Mouse (Mus musculus) macrophage (primary cell): Measurements from ENCODE around the gene C5ar2. TPM values are rescaled to one million over a fixed set of nuclear protein-coding genes. Genes with fewer than 3 reads are reported as not detected.

Experiments used
- H3K27ac ChIP-seq: fragments of 350-480 bp; formaldehyde crosslinking; 2 replicates; pipeline ENCODE4 v1.9.0; 2021
- H3K36me3 ChIP-seq: fragments of 350-480 bp; formaldehyde crosslinking; 2 replicates; pipeline ENCODE4 v1.9.0; 2021; ENCODE audit errors: inconsistent target
- H3K4me3 ChIP-seq: fragments of 350-480 bp; formaldehyde crosslinking; 2 replicates; pipeline ENCODE4 v1.9.0; 2021; ENCODE audit errors: inconsistent target
- H3K79me2 ChIP-seq: fragments of 350-480 bp; formaldehyde crosslinking; 2 replicates; pipeline ENCODE4 v1.9.0; 2021; ENCODE audit errors: inconsistent target
- WGBS: methylation state at CpG from one replicate; pipeline ENCODE4 v1.1.7; 2026; ENCODE audit warnings: inconsistent platforms; ENCODE audit not compliant: missing documents; 5-methylcytosine and 5-hydroxymethylcytosine counted together
- polyA plus RNA-seq: library from polyadenylated mRNA; stranded (reverse); fragments of 250-400 nt; gene quantifications from 3 replicates; pipeline ENCODE4 v1.2.4, GENCODE M21; 2018; ENCODE audit warnings: inconsistent platforms

C5ar2 gene
- polyA plus RNA-seq, 1 experiment from 2014 or later, result 5.7 TPM

GRCm38 (mm10) chr7:16240281-16240977 lies 3.5 kb downstream of the C5ar2 start:
- 92% methylated on average over 6 of the region's 7 CpGs for WGBS
- H3K79me2 ChIP-seq, result peaks cover 9% of the 10 kb centered on the region; the same call in 1 of the 2 replicates
- peaks cover 19% of the 10 kb centered on the region; the same call in 1 of the 2 replicates for H3K36me3 ChIP-seq
- no peak overlapping the region for H3K4me3 ChIP-seq
- H3K27ac ChIP-seq, result peak overlapping the region; percentile 96

- Histone ChIP-seq H3K27ac (peak overlapping the region; percentile 96), H3K4me3 (no peak overlapping the region), H3K79me2 (peaks cover 9% of the 10 kb centered on the region; the same call in 1 of the 2 replicates), H3K36me3 (peaks cover 19% of the 10 kb centered on the region; the same call in 1 of the 2 replicates)
- 21% methylated on average over 9 of the region's 9 CpGs for WGBS
These were observed 4.4 kb downstream of the C5ar2 start for GRCm38 (mm10) chr7:16239554-16239997.

GRCm38 (mm10) chr7:16229869-16230268 lies 14.1 kb downstream of the C5ar2 start:
- WGBS, result 86% methylated on average over 5 of the region's 5 CpGs
- no peak overlapping the region for H3K27ac ChIP-seq

GRCm38 (mm10) chr7:16221582-16222272 lies 22.2 kb downstream of the C5ar2 start, which contains the start of gene Dhx34:
Gene Dhx34, minus strand, starts transcription at chr7:16222037.
- peak within 1 kb of the TSS; percentile 85 for H3K4me3 ChIP-seq
- 3% methylated on average over 34 of the region's 34 CpGs for WGBS
- peak within 1 kb of the TSS; percentile 95 for H3K27ac ChIP-seq
- peaks cover 19% of the 10 kb centered on the region; the same call in 1 of the 2 replicates for H3K36me3 ChIP-seq
- H3K79me2 ChIP-seq, result peaks cover 26% of the 10 kb centered on the region

More at GRCm38 (mm10) chr7:16229869-16230268, 14.1 kb downstream of the C5ar2 start:
- Histone ChIP-seq H3K36me3 (no peaks in the 10 kb centered on the region), H3K79me2 (no peaks in the 10 kb centered on the region), H3K4me3 (no peak overlapping the region)

GRCm38 (mm10) chr7:16213986-16214385 lies 30.0 kb downstream of the C5ar2 start:
- 99% methylated on average over 9 of the region's 9 CpGs for WGBS

GRCm38 (mm10) chr7:16213196-16213595 lies 30.8 kb downstream of the C5ar2 start:
- no peak overlapping the region for H3K27ac ChIP-seq
- 92% methylated on average over 5 of the region's 6 CpGs for WGBS
- peaks cover 75% of the 10 kb centered on the region for H3K36me3 ChIP-seq
- no peak overlapping the region for H3K4me3 ChIP-seq
- H3K79me2 ChIP-seq, result peaks cover 4% of the 10 kb centered on the region; the same call in 1 of the 2 replicates

More at GRCm38 (mm10) chr7:16213986-16214385, 30.0 kb downstream of the C5ar2 start:
- Histone ChIP-seq H3K79me2 (peaks cover 5% of the 10 kb centered on the region; the same call in 1 of the 2 replicates), H3K4me3 (no peak overlapping the region), H3K36me3 (peaks cover 81% of the 10 kb centered on the region), H3K27ac (no peak overlapping the region)

- no peak overlapping the region for H3K4me3 ChIP-seq
- peak overlapping the region; percentile 100 for H3K27ac ChIP-seq
- WGBS, result 93% methylated on average over 12 of the region's 12 CpGs
- H3K36me3 ChIP-seq, result peaks cover 54% of the 10 kb centered on the region
- H3K79me2 ChIP-seq, result no peaks in the 10 kb centered on the region
These were observed 33.0 kb downstream of the C5ar2 start for GRCm38 (mm10) chr7:16210862-16211365.

- Histone ChIP-seq H3K27ac (peak overlapping the region; percentile 100), H3K79me2 (no peaks in the 10 kb centered on the region), H3K4me3 (no peak overlapping the region), H3K36me3 (peaks cover 39% of the 10 kb centered on the region)
- 95% methylated on average over 21 of the region's 21 CpGs for WGBS
These were observed 34.9 kb downstream of the C5ar2 start for GRCm38 (mm10) chr7:16208781-16209665.

GRCm38 (mm10) chr7:16207496-16207895 lies 36.5 kb downstream of the C5ar2 start:
- peak overlapping the region; percentile 100 for H3K27ac ChIP-seq

GRCm38 (mm10) chr7:16207076-16207475 lies 36.9 kb downstream of the C5ar2 start:
- Histone ChIP-seq H3K4me3 (no peak overlapping the region), H3K27ac (peak overlapping the region; percentile 100), H3K79me2 (no peaks in the 10 kb centered on the region), H3K36me3 (peaks cover 43% of the 10 kb centered on the region)
- WGBS, result 68% methylated on average over 7 of the region's 7 CpGs

More at GRCm38 (mm10) chr7:16207496-16207895, 36.5 kb downstream of the C5ar2 start:
- no peak overlapping the region for H3K4me3 ChIP-seq
- peaks cover 39% of the 10 kb centered on the region for H3K36me3 ChIP-seq
- 17% methylated on average over 10 of the region's 10 CpGs for WGBS
- H3K79me2 ChIP-seq, result no peaks in the 10 kb centered on the region

- peak overlapping the region; percentile 100 for H3K27ac ChIP-seq
- H3K36me3 ChIP-seq, result peaks cover 45% of the 10 kb centered on the region
- H3K79me2 ChIP-seq, result no peaks in the 10 kb centered on the region
- 62% methylated on average over 9 of the region's 9 CpGs for WGBS
- no peak overlapping the region for H3K4me3 ChIP-seq
These were observed 39.2 kb downstream of the C5ar2 start for GRCm38 (mm10) chr7:16204791-16205190.

GRCm38 (mm10) chr7:16203505-16203903 lies 40.5 kb downstream of the C5ar2 start:
- WGBS, result 95% methylated on average over 13 of the region's 13 CpGs
- H3K36me3 ChIP-seq, result peaks cover 56% of the 10 kb centered on the region
- no peak overlapping the region for H3K4me3 ChIP-seq
- H3K79me2 ChIP-seq, result no peaks in the 10 kb centered on the region
- H3K27ac ChIP-seq, result no peak overlapping the region

GRCm38 (mm10) chr7:16202756-16203504 lies 41.0 kb downstream of the C5ar2 start:
- no peaks in the 10 kb centered on the region for H3K79me2 ChIP-seq
- peaks cover 61% of the 10 kb centered on the region for H3K36me3 ChIP-seq
- no peak overlapping the region for H3K27ac ChIP-seq
- no peak overlapping the region for H3K4me3 ChIP-seq
- WGBS, result 90% methylated on average over 15 of the region's 15 CpGs
